Mouse (Mus musculus) adrenal gland, adult (tissue): ENCODE results near the gene H2-Eb2.

Source experiments
- DNase-seq, 2 experiments: peaks; one replicate each; pipeline ENCODE4 v3.0.0; 2022 to 2023; ENCODE audit warnings: low spot score in 1 of 2; ENCODE audit not compliant: inconsistent age in 2 of 2

H2-Eb2 gene

GRCm38 (mm10) chr17:34325436-34325835 is at the start of gene H2-Eb2:
Gene H2-Eb2 (plus strand): TSS chr17:34325665.
- no peak for DNase-seq

GRCm38 (mm10) chr17:34280499-34281038 is 44.9 kb upstream of the H2-Eb2 start:
- DNase-seq = no peak

GRCm38 (mm10) chr17:34281836-34282235 is 43.6 kb upstream of the H2-Eb2 start:
- DNase-seq = no peak

GRCm38 (mm10) chr17:34285371-34285770 is 40.1 kb upstream of the H2-Eb2 start:
- no peak for DNase-seq

- DNase-seq = peak in 1 of 2 experiments; percentile 62
These were observed 39.6 kb upstream of the H2-Eb2 start for GRCm38 (mm10) chr17:34285848-34286247.

GRCm38 (mm10) chr17:34286501-34286900 is 39.0 kb upstream of the H2-Eb2 start:
- DNase-seq = no peak

- DNase-seq = peak in 1 of 2 experiments; percentile 22
These were observed 38.5 kb upstream of the H2-Eb2 start for GRCm38 (mm10) chr17:34286999-34287398.

GRCm38 (mm10) chr17:34287648-34288047 is 37.8 kb upstream of the H2-Eb2 start, which contains the start of gene H2-Aa:
Gene H2-Aa (minus strand): TSS chr17:34287823.
- DNase-seq = peak; percentile 87 to 97

GRCm38 (mm10) chr17:34288131-34288530 is 37.3 kb upstream of the H2-Eb2 start:
- DNase-seq = no peak

- DNase-seq = peak; percentile 74 to 92
These were observed 33.9 kb upstream of the H2-Eb2 start for GRCm38 (mm10) chr17:34291609-34292008.

GRCm38 (mm10) chr17:34292570-34292969 is 32.9 kb upstream of the H2-Eb2 start:
- DNase-seq = no peak

GRCm38 (mm10) chr17:34293533-34293932 is 31.9 kb upstream of the H2-Eb2 start:
- DNase-seq = no peak

GRCm38 (mm10) chr17:34294249-34294648 is 31.2 kb upstream of the H2-Eb2 start:
- DNase-seq = no peak

- DNase-seq = no peak
These were observed 30.2 kb upstream of the H2-Eb2 start for GRCm38 (mm10) chr17:34295307-34295706.

GRCm38 (mm10) chr17:34295891-34296794 is 29.3 kb upstream of the H2-Eb2 start:
- peak; percentile 38 to 95 for DNase-seq

- DNase-seq = no peak
These were observed 26.1 kb upstream of the H2-Eb2 start for GRCm38 (mm10) chr17:34299356-34299755.

GRCm38 (mm10) chr17:34300071-34300470 is 25.4 kb upstream of the H2-Eb2 start:
- no peak for DNase-seq

- DNase-seq = no peak
These were observed 24.5 kb upstream of the H2-Eb2 start for GRCm38 (mm10) chr17:34300691-34301566.

GRCm38 (mm10) chr17:34301670-34302190 is 23.7 kb upstream of the H2-Eb2 start:
- no peak for DNase-seq

- DNase-seq = no peak
These were observed 21.7 kb upstream of the H2-Eb2 start for GRCm38 (mm10) chr17:34303789-34304188.

GRCm38 (mm10) chr17:34304751-34305150 is 20.7 kb upstream of the H2-Eb2 start:
- DNase-seq = peak; percentile 72 to 95
